Mouse (Mus musculus) spleen, adult 2 months (tissue): Measurements from ENCODE around the gene Pdzd7.

ENCODE experiments used
- CTCF ChIP-seq: fragments of 200-500 bp; IDR thresholded peaks from 2 replicates; pipeline ENCODE4 v1.5.1; 2011; ENCODE audit warnings: mild to moderate bottlenecking, inconsistent platforms; ENCODE audit not compliant: insufficient read depth, insufficient read length, insufficient replicate concordance; ENCODE audit errors: extremely low read depth
- POLR2A ChIP-seq: fragments of 200-500 bp; IDR thresholded peaks from 2 replicates; pipeline ENCODE4 v1.6.1; 2011; ENCODE audit warnings: low read depth, low read length, inconsistent platforms

DNA sequence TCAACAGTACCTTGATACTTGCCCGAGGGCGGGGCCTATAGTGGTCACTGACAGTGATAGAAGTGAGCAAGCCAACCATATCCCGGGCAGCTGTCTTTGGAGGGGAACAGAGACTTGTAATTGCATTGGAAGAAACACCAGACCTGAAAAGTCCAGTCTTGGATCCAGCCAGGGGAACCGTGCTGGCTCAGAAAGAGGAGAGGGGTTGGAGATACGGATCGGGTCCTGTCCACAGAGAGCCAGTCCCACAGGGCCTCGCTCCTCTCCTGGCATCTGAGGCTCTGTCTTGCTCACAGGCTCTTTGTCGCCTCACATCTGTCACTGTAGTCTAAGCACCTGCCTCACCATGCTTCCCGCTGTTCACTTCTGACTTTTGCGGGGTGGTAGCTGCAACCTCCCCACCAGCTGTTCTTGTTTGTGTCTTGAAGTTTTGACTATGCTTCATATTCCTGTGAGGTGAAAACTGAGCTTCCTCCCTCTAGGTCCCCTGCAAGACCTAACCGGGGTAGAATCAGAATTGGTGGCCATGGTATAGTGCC, 1.1 kb downstream of the Pdzd7 start:
- TF ChIP-seq CTCF (no peak), POLR2A (no peak)
